Mouse (Mus musculus) central nervous system, embryonic 18 days (tissue): ENCODE results near the gene Shc3. TPM values are rescaled to one million over a fixed set of nuclear protein-coding genes. Genes with fewer than 3 reads are reported as not detected.

Source experiments
- polyA plus RNA-seq: library from polyadenylated mRNA; depleted of rRNA; stranded (reverse); fragments of >200 nt; gene quantifications from 2 replicates; pipeline ENCODE4 v1.2.3, GENCODE M21; 2012; rRNA removed

Gene Shc3
- 24.7 and 28.9 TPM in 2 replicates for polyA plus RNA-seq

GRCm38 (mm10) chr13:51568911-51569684 lies at the start of gene Shc3:
TSS of gene Shc3 (minus strand) at chr13:51569419.

GRCm38 (mm10) chr13:51408519-51409001 lies 160.7 kb downstream of the Shc3 start, which contains the start of gene S1pr3:
TSS of gene S1pr3 (plus strand) at chr13:51408639.

Other genes with a start within 250 kb of the Shc3 start
- gene S1pr3, start 160.8 kb downstream of the Shc3 start, polyA plus RNA-seq = 5.9 and 8.1 TPM in 2 replicates
- gene Cks2, start 75.8 kb upstream of the Shc3 start, polyA plus RNA-seq = 28.3 and 32.2 TPM in 2 replicates
- gene Secisbp2, start 82.3 kb upstream of the Shc3 start, polyA plus RNA-seq = 26.8 and 28.1 TPM in 2 replicates
- 30.2 and 31.9 TPM in 2 replicates for gene Sema4d, start 224.3 kb upstream of the Shc3 start, polyA plus RNA-seq